Mouse (Mus musculus) heart, embryonic 10.5 days (tissue): ENCODE data around the gene Olfr725. TPM values are rescaled to one million over a fixed set of nuclear protein-coding genes. Genes with fewer than 3 reads are reported as not detected.
A peak's percentile ranks its signal among the peaks of the same experiment; 100 is the strongest.

Experiments used
- DNase-seq: peaks from one replicate; pipeline ENCODE4 v3.0.0-alpha.2; 2017; ENCODE audit warnings: low spot score
- H3K27ac ChIP-seq: fragments of 300-500 bp; sonication (generic); 2 replicates; pipeline ENCODE4 v1.5.1; 2016; ENCODE audit warnings: mild to moderate bottlenecking
- H3K27me3 ChIP-seq: fragments of 300-500 bp; sonication (generic); 2 replicates; pipeline ENCODE4 v1.6.1; 2016; ENCODE audit warnings: mild to moderate bottlenecking; ENCODE audit not compliant: poor library complexity, insufficient read depth, severe bottlenecking
- H3K36me3 ChIP-seq: fragments of 300-500 bp; sonication (generic); 2 replicates; pipeline ENCODE4 v1.6.1; 2016; ENCODE audit warnings: mild to moderate bottlenecking, moderate library complexity
- H3K4me1 ChIP-seq: fragments of 300-500 bp; sonication (generic); 2 replicates; pipeline ENCODE4 v1.6.1; 2016; ENCODE audit warnings: mild to moderate bottlenecking
- H3K4me3 ChIP-seq: fragments of 300-500 bp; sonication (generic); 2 replicates; pipeline ENCODE4 v1.5.1; 2016; ENCODE audit warnings: mild to moderate bottlenecking, moderate library complexity
- H3K9me3 ChIP-seq: fragments of 300-500 bp; sonication (generic); 2 replicates; pipeline ENCODE4 v1.6.1; 2016; ENCODE audit warnings: mild to moderate bottlenecking, moderate library complexity
- WGBS: fragments of 180-500 bp; shearing (Covaris S2); methylation state at CpG from one replicate; pipeline ENCODE4 v1.1.7; 2016; 5-methylcytosine and 5-hydroxymethylcytosine counted together
- polyA plus RNA-seq: library from polyadenylated mRNA; unstranded; fragments of >200 nt; fragmentation: Nextera tagmentation; extraction: Ambion mirVana; gene quantifications from 2 replicates; pipeline ENCODE4 v1.2.1, GENCODE M21; 2016

The Olfr725 gene
- not detected in 2 replicates for polyA plus RNA-seq

DNA sequence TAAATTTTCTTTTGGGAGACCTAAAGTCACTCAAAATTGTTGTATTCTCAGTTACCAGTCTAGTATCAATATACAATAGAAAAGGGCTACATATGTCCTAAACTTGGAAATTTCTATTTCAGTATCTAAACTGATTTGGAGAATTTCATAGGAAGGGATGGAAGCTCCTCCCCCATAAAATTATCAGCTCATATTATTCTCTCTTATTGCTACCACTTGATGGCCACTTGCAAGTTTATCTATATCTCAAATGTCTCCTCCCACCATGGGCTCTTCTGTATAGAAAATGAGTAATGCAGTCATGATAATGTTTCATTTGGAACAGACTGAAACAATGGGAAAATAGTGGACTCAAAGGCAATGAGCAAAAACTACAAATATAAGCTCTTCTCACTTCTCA lies at the start of gene Olfr725:
Gene Olfr725, minus strand, starts transcription at position 101 of the 400 bp plus-strand sequence.
- DNase-seq = no peak
- Histone ChIP-seq H3K27ac (no peak within 1 kb of the TSS), H3K4me1 (no peaks in the 10 kb centered on the region), H3K9me3 (0 out of 2 replicates have a peak, but pooled peaks cover 3% of the 10 kb centered on the region), H3K36me3 (no peaks in the 10 kb centered on the region), H3K27me3 (no peaks in the 10 kb centered on the region), H3K4me3 (no peak within 1 kb of the TSS)

DNA sequence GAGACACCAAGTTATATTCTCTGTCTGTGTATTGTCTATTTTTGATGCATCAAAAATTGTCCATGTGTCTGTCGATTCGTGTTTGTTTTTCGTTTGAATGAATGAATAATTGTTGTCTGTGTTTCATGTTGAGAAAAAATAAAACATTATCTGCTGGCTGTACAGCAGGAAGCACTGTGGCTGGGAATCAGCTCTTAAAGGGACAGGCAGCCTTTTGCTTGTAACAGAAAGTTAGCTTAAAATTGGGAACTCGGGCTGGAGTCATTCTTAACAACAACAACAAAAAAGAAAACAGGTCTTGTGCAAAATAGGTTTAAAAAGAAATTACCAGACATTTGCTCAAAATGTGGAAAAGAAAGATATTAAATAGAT lies 22.5 kb upstream of the Olfr725 start:
- Histone ChIP-seq H3K27me3 (no peaks in the 10 kb centered on the region), H3K4me3 (peak overlapping the region; percentile 76), H3K27ac (peak overlapping the region; percentile 92), H3K4me1 (no peaks in the 10 kb centered on the region), H3K36me3 (no peaks in the 10 kb centered on the region), H3K9me3 (no peaks in the 10 kb centered on the region)
- WGBS = 1% methylated on average over 4 of the region's 4 CpGs
- DNase-seq = no peak

DNA sequence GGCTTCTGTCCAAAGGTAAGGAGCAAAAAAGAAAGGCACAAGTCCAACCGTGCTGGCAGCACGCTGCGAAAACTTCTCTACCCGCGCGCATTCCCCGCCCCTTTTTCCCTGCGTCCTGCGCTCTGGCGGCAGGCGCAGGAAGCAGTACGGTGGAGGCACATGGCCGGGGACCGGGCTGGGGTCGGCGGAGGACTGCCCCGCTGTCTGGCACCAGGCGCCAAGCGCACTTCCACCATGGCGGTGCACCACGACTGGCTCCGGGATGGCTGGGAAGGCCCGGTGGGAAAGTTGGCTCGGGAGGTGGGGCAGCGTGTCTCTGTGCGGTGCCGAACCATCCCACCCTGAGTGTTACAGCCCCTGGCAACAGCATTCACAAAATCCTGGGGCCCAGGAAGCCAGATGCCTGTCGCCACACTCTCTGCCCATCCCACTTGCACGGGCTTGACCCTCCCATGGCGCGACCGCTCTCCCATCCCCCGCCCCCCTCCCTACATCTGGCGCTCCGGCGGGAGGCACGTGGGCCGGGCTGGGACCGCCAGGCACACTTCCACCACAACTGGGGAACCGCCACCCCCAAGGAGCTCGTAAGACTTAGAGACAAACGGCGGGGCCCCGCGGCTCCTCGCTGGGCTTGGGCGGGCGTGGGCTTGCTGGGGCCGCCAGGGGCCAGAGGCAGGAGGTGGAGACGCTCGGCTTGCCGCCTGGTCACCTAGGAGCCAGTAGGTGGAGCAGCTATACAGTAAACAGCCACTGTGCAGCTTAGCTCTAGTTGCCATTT lies 22.0 kb upstream of the Olfr725 start:
- no peaks in the 10 kb centered on the region for H3K36me3 ChIP-seq
- H3K27me3 ChIP-seq = no peaks in the 10 kb centered on the region
- no peaks in the 10 kb centered on the region for H3K9me3 ChIP-seq
- DNase-seq = peak; percentile 91
- peak overlapping the region; percentile 76 for H3K4me3 ChIP-seq
- WGBS = 2% methylated on average over 52 of the region's 52 CpGs
- no peaks in the 10 kb centered on the region for H3K4me1 ChIP-seq
- peak overlapping the region; percentile 92 for H3K27ac ChIP-seq

DNA sequence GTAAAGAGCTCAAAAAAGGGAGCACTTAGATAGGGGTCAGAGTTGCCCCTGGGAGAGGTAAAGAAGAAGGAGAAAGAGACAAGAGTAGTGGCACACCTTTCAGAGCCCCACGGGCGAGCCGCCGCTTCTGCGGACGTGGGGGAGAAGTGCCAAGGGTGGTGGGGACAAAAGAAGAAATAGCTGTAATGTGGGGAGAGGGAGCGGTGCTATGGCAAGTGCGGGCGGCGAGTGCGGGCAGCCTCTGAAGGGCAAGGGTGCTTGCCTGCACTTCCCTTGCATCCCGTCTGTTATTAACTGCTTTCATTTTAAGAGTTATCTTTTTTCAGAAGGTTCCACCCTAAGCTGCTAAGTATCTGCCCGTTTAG lies 21.4 kb upstream of the Olfr725 start:
- no peak for DNase-seq
- H3K27ac ChIP-seq = peak overlapping the region; percentile 92
- WGBS = under 1% methylated on average over 13 of the region's 13 CpGs

DNA sequence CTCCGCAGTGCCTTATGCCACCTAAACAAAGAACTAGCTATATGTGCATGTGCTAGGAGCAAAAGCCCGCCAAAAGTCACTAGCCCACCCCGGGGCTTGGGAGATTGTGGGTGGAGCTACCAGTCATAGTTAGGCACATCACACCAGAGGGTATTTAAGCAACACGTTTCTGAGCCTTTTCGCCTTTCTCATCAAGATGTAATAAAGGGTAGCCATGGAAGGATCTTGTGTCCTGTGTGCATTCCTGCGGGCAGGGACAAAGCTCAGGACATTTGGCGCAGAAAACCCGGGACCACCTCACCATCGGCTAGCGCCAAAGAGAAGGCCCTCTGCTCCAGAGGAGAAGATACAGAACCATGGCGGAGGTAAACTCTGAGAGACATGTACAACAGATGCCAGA lies 21.0 kb upstream of the Olfr725 start:
- no peaks in the 10 kb centered on the region for H3K9me3 ChIP-seq
- no peaks in the 10 kb centered on the region for H3K4me1 ChIP-seq
- H3K27me3 ChIP-seq = no peaks in the 10 kb centered on the region
- peak; percentile 78 for DNase-seq
- H3K4me3 ChIP-seq = peak overlapping the region; percentile 76
- H3K27ac ChIP-seq = peak overlapping the region; percentile 92
- 20% methylated on average over 11 of the region's 11 CpGs for WGBS
- H3K36me3 ChIP-seq = no peaks in the 10 kb centered on the region

More for the DNA sequence above, 21.4 kb upstream of the Olfr725 start:
- H3K27me3 ChIP-seq = no peaks in the 10 kb centered on the region
- no peaks in the 10 kb centered on the region for H3K9me3 ChIP-seq
- H3K36me3 ChIP-seq = no peaks in the 10 kb centered on the region
- no peaks in the 10 kb centered on the region for H3K4me1 ChIP-seq
- H3K4me3 ChIP-seq = peak overlapping the region; percentile 76

DNA sequence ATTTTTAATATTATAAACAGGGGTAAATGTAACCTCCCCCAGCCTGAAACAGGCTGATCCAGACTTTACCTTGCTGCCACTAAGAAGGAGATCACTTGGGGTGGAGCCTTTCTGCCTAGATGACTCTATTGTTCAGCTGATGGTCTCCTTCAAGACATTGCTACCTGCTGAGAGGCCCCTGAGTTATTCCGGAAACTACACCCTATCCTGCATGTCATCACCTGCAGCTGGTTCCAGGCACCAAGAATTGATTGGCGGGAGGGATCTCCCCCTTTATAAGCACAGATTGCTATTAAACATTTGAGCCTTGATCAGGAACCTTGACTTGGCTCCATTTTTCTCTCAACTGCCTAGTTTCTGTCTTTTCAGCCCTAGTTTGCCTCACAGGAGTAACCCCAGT lies 8.1 kb downstream of the Olfr725 start:
- H3K27me3 ChIP-seq = no peaks in the 10 kb centered on the region
- 86% methylated on average over 2 of the region's 2 CpGs for WGBS

DNA sequence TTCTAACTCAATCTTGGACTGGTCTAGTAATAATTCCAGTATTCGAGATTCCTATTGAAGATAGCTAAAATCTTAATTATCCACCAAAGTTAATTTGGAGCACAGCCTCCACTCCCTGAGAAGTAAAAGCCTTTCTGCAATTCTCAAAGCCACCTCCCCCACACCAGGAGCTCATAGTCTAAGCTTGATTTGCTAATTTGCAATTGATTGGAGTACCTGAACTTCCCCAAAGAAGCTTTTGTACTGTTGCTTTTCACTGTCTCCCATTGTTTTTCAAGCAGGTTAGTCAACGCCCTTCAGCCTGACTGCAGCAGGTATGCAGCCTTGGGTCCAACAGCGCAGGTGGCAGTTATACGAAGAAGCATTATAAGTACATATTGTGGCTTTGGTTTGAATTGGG lies 8.8 kb downstream of the Olfr725 start:
- DNase-seq = no peak
- Histone ChIP-seq H3K27me3 (no peaks in the 10 kb centered on the region), H3K4me3 (no peak overlapping the region), H3K9me3 (0 out of 2 replicates have a peak, but pooled peaks cover 5% of the 10 kb centered on the region), H3K36me3 (no peaks in the 10 kb centered on the region), H3K27ac (no peak overlapping the region), H3K4me1 (no peaks in the 10 kb centered on the region)
- 80% methylated on average over 4 of the region's 4 CpGs for WGBS

More for the DNA sequence above, 8.1 kb downstream of the Olfr725 start:
- no peak overlapping the region for H3K4me3 ChIP-seq
- 0 out of 2 replicates have a peak, but pooled peaks cover 5% of the 10 kb centered on the region for H3K9me3 ChIP-seq
- H3K4me1 ChIP-seq = no peaks in the 10 kb centered on the region
- H3K27ac ChIP-seq = no peak overlapping the region
- DNase-seq = no peak
- H3K36me3 ChIP-seq = no peaks in the 10 kb centered on the region

DNA sequence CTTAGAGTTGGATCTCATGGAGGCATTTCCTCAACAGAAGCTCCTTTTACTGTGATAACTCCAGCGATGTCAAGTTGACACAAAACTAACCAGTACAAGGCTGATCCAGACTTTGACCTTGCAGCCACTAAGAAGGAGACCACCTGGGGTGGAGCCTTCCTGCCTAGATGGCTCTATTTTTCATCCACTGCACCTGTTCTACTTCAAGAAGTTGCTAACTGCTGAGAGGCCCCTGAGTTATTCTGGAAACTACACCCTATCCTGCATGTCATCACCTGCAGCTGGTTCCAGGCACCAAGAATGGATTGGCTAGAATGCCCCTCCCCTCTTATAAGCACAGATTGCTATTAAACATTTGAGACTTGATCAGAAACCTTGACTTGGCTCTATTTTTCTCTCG lies 13.8 kb downstream of the Olfr725 start:
- no peaks in the 10 kb centered on the region for H3K27me3 ChIP-seq
- 73% methylated on average over 2 of the region's 2 CpGs for WGBS
- no peak overlapping the region for H3K4me3 ChIP-seq
- 0 out of 2 replicates have a peak, but pooled peaks cover 3% of the 10 kb centered on the region for H3K9me3 ChIP-seq
- no peak overlapping the region for H3K27ac ChIP-seq
- no peaks in the 10 kb centered on the region for H3K4me1 ChIP-seq
- no peaks in the 10 kb centered on the region for H3K36me3 ChIP-seq
- no peak for DNase-seq

Other genes starting within 250 kb of the Olfr725 start
- not detected in 2 replicates for gene Olfr722, start 138.4 kb downstream of the Olfr725 start, polyA plus RNA-seq
- not detected in 2 replicates for gene Olfr723, start 108.6 kb downstream of the Olfr725 start, polyA plus RNA-seq
- not detected in 2 replicates for gene Olfr724, start 77.1 kb downstream of the Olfr725 start, polyA plus RNA-seq
- gene Olfr726, start 50.6 kb upstream of the Olfr725 start, polyA plus RNA-seq = not detected in 2 replicates
- gene Olfr727, start 82.8 kb upstream of the Olfr725 start, polyA plus RNA-seq = not detected in 2 replicates
- not detected in 2 replicates for gene Olfr728, start 102.3 kb upstream of the Olfr725 start, polyA plus RNA-seq
- not detected in 2 replicates for gene Olfr729, start 112.5 kb upstream of the Olfr725 start, polyA plus RNA-seq
- gene Olfr730, start 147.8 kb upstream of the Olfr725 start, polyA plus RNA-seq = not detected in 2 replicates
- gene Olfr731, start 201.5 kb upstream of the Olfr725 start, polyA plus RNA-seq = not detected in 2 replicates
- not detected in 2 replicates for gene Olfr732, start 243.8 kb upstream of the Olfr725 start, polyA plus RNA-seq